Mouse (Mus musculus): ENCODE measurements at regions not wholly inside any gene's neighbourhood (a gene's known extent, or its start where the extent isn't known, plus 50 kb on each side); places are given as distances from the start of the nearest gene placed in this dataset.
A peak's percentile ranks its signal among the peaks of the same experiment; 100 is the strongest.

- DNase-seq: no peak
- intact Hi-C loops (cut with DNase I): no loop called here
Observed at GRCm38 (mm10) chr6:50713297-50713696, 59.1 kb upstream of the Npvf start.

- intact Hi-C loops (cut with DNase I): no loop called here
- DNase-seq: no peak
Observed at GRCm38 (mm10) chr6:50718631-50719030, 64.4 kb upstream of the Npvf start.

GRCm38 (mm10) chr6:50720346-50720745, 66.1 kb upstream of the Npvf start:
- peak; percentile 17 to 40 for DNase-seq
- intact Hi-C loops (cut with DNase I): no loop called here

- no peak for DNase-seq
- intact Hi-C loops (cut with DNase I): no loop called here
Observed at GRCm38 (mm10) chr6:50725640-50726039, 71.4 kb upstream of the Npvf start.

- intact Hi-C loops (cut with DNase I): no loop called here
- no peak for DNase-seq
Observed at GRCm38 (mm10) chr6:50726166-50726591, 71.9 kb upstream of the Npvf start.

- intact Hi-C loops (cut with DNase I): no loop called here
- DNase-seq: no peak
Observed at GRCm38 (mm10) chr6:50730744-50731718, 76.8 kb upstream of the Npvf start.

- intact Hi-C loops (cut with DNase I): no loop called here
- no peak for DNase-seq
Observed at GRCm38 (mm10) chr6:50734701-50735100, 80.5 kb upstream of the Npvf start.

- intact Hi-C loops (cut with DNase I): no loop called here
- DNase-seq: no peak
Observed at GRCm38 (mm10) chr6:50735825-50736224, 81.6 kb upstream of the Npvf start.

- DNase-seq: no peak
- intact Hi-C loops (cut with DNase I): no loop called here
Observed at GRCm38 (mm10) chr6:50742009-50742408, 87.8 kb upstream of the Npvf start.

- DNase-seq: no peak
- intact Hi-C loops (cut with DNase I): no loop called here
Observed at GRCm38 (mm10) chr6:50744462-50745166, 90.4 kb upstream of the Npvf start.

- no peak for DNase-seq
- intact Hi-C loops (cut with DNase I): no loop called here
Observed at GRCm38 (mm10) chr6:50753151-50753550, 98.9 kb upstream of the Npvf start.

GRCm38 (mm10) chr6:50754786-50755185, 100.5 kb upstream of the Npvf start:
- no peak for DNase-seq
- intact Hi-C loops (cut with DNase I): no loop called here

- intact Hi-C loops (cut with DNase I): no loop called here
Observed at GRCm38 (mm10) chr6:50760367-50760766, 106.1 kb upstream of the Npvf start.

GRCm38 (mm10) chr6:50763121-50763520, 108.9 kb upstream of the Npvf start:
- intact Hi-C loops (cut with DNase I): no loop called here
- DNase-seq: no peak

More at GRCm38 (mm10) chr6:50760367-50760766, 106.1 kb upstream of the Npvf start:
- no peak for DNase-seq

- DNase-seq: no peak
- intact Hi-C loops (cut with DNase I): no loop called here
Observed at GRCm38 (mm10) chr6:50766442-50766915, 112.2 kb upstream of the Npvf start.

GRCm38 (mm10) chr6:50767126-50767525, 112.9 kb upstream of the Npvf start:
- no peak for DNase-seq
- intact Hi-C loops (cut with DNase I): no loop called here

GRCm38 (mm10) chr6:50767827-50768226, 113.6 kb upstream of the Npvf start:
- DNase-seq: no peak
- intact Hi-C loops (cut with DNase I): no loop called here

- intact Hi-C loops (cut with DNase I): no loop called here
- no peak for DNase-seq
Observed at GRCm38 (mm10) chr6:50769101-50769500, 114.9 kb upstream of the Npvf start.

- intact Hi-C loops (cut with DNase I): no loop called here
- no peak for DNase-seq
Observed at GRCm38 (mm10) chr6:50770481-50770880, 116.2 kb upstream of the Npvf start.

GRCm38 (mm10) chr6:50775637-50776036, 121.4 kb upstream of the Npvf start:
- intact Hi-C loops (cut with DNase I): no loop called here

GRCm38 (mm10) chr6:50776236-50776832, 122.1 kb upstream of the Npvf start:
- intact Hi-C loops (cut with DNase I): no loop called here
- DNase-seq: no peak

More at GRCm38 (mm10) chr6:50775637-50776036, 121.4 kb upstream of the Npvf start:
- DNase-seq: no peak

All from heart, postnatal 14 days (tissue).